Mouse (Mus musculus): ENCODE data around the gene Dmxl2. TPM values are rescaled to one million over a fixed set of nuclear protein-coding genes. Genes with fewer than 3 reads are reported as not detected.

Gene Dmxl2
- polyA plus RNA-seq, 1 experiment from 2014 or later, result 4.6 TPM

DNA sequence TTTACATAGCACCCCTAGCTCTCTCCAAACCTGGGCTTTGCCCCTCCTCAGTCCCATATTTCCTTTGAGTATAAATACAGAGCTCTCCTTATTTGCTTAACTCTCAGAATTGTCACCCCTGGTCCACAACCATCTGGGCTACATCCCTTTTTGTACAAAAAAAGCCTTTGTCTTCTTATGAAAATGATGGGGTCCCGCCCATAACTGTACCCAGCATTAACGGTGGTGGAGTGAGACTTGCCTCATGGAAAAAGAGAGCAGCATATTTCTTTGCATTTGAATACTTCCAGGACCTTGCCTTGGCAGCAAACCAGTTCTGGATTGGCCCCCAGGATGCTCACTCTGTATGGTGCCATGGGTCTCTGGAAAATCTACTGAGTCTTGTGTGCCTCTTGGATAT is 28.5 kb upstream of the Dmxl2 start:
- ATAC-seq (ENCODE audit: insufficient read depth) (no peak), DNase-seq (no peak)
- Histone ChIP-seq H3K4me2 (no peak overlapping the region), H3K4me1 (ENCODE audit: insufficient read depth) (0 out of 2 replicates have a peak, but pooled peaks cover 6% of the 10 kb centered on the region), H3K27me3 (ENCODE audit: insufficient read depth, low read length) (no peaks in the 10 kb centered on the region), H3K36me3 (ENCODE audit: insufficient read depth) (no peaks in the 10 kb centered on the region), H3K4me3 (ENCODE audit: low read depth, low read length) (no peak overlapping the region), H3K9ac (no peak overlapping the region), H3K9me3 (ENCODE audit: low read depth, low read length) (no peaks in the 10 kb centered on the region), H3K27ac (ENCODE audit: low read depth) (no peak overlapping the region)
- WGBS, result 82% methylated on average over 2 of the region's 2 CpGs
- no peak for TF ChIP-seq CTCF (IDR thresholded peaks at IDR 0.05; ENCODE audit: low read depth)

DNA sequence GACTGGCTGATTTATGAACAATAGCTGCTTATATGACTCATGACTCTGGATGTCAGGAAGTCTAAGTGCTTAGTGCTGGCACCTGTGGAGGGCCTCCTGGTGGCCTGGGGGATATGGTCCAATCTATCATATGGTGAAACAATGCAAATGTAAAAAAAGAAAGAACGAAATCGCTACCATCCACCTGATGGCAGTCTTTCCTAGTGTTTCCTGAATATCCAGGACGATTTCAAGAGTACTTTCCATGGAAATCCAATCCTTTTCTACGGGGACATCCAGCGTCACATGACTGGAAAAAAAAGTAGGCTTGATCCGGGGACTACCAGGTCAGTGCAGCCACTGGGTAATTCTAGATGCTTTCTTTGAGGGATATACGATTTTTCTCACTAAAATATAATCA is 26.3 kb upstream of the Dmxl2 start:
- Histone ChIP-seq H3K27me3 (ENCODE audit: insufficient read depth, low read length) (no peaks in the 10 kb centered on the region), H3K4me2 (no peak overlapping the region), H3K27ac (ENCODE audit: low read depth) (no peak overlapping the region), H3K9ac (no peak overlapping the region), H3K9me3 (ENCODE audit: low read depth, low read length) (no peaks in the 10 kb centered on the region), H3K4me1 (ENCODE audit: insufficient read depth) (no peaks in the 10 kb centered on the region), H3K36me3 (ENCODE audit: insufficient read depth) (no peaks in the 10 kb centered on the region), H3K4me3 (ENCODE audit: low read depth, low read length) (no peak overlapping the region)
- TF ChIP-seq CTCF (IDR thresholded peaks at IDR 0.05; ENCODE audit: low read depth), result no peak
- ATAC-seq (ENCODE audit: insufficient read depth) (no peak), DNase-seq (no peak)
- 68% methylated on average over 7 of the region's 7 CpGs for WGBS

DNA sequence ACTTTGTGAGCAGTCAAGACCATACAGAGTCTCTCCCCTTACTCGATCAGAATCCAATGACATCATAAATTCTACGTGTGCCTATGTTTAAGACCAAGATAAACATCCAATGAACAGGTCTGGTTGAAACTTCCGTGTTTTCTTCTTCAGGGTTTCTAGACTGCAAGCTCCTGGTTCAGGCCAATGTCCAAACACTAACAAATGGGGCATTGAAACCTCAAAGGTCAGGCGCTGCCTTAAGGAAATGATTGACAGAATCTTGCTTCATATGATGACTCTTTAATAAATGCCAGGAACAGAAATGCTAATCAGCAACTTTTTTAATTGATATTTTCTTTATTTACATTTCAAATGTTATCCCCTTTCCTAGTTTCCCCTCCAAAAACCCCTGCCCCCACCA is 18.9 kb upstream of the Dmxl2 start:
- Histone ChIP-seq H3K9ac (no peak overlapping the region), H3K4me2 (no peak overlapping the region), H3K27ac (ENCODE audit: low read depth) (no peak overlapping the region), H3K4me3 (ENCODE audit: low read depth, low read length) (no peak overlapping the region), H3K36me3 (ENCODE audit: insufficient read depth) (no peaks in the 10 kb centered on the region), H3K27me3 (ENCODE audit: insufficient read depth, low read length) (no peaks in the 10 kb centered on the region), H3K4me1 (ENCODE audit: insufficient read depth) (no peaks in the 10 kb centered on the region), H3K9me3 (ENCODE audit: low read depth, low read length) (no peaks in the 10 kb centered on the region)
- 68% methylated on average over 4 of the region's 4 CpGs for WGBS
- ATAC-seq (ENCODE audit: insufficient read depth) (no peak), DNase-seq (no peak)
- no peak for TF ChIP-seq CTCF (IDR thresholded peaks at IDR 0.05; ENCODE audit: low read depth)

DNA sequence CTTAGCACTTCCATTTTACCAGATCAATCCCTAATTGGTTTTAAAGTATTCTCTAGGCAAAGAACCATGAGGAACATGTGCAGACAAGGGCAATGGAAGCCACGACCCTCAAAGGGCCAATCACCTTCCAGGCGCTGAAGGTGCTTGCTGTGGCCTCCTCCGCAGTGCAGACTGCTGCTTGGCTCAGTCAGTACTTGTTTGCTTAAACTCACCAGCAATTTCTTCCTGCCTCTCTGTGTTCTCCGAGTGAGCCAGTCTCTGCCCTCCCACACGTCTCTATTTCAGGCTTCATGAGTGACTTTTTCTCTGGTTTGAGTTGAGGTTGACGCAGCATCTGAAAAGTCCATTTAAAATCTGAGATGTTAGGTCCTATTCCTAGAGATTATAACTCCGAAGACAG is 17.5 kb upstream of the Dmxl2 start:
- Histone ChIP-seq H3K9me3 (ENCODE audit: low read depth, low read length) (no peaks in the 10 kb centered on the region), H3K27ac (ENCODE audit: low read depth) (no peak overlapping the region), H3K9ac (no peak overlapping the region), H3K4me1 (ENCODE audit: insufficient read depth) (no peaks in the 10 kb centered on the region), H3K4me3 (ENCODE audit: low read depth, low read length) (no peak overlapping the region), H3K36me3 (ENCODE audit: insufficient read depth) (no peaks in the 10 kb centered on the region), H3K27me3 (ENCODE audit: insufficient read depth, low read length) (no peaks in the 10 kb centered on the region), H3K4me2 (no peak overlapping the region)
- no peak for TF ChIP-seq CTCF (IDR thresholded peaks at IDR 0.05; ENCODE audit: low read depth)
- no peak for DNase-seq
- no peak for ATAC-seq (ENCODE audit: insufficient read depth)
- WGBS, result 52% methylated on average over 7 of the region's 7 CpGs

DNA sequence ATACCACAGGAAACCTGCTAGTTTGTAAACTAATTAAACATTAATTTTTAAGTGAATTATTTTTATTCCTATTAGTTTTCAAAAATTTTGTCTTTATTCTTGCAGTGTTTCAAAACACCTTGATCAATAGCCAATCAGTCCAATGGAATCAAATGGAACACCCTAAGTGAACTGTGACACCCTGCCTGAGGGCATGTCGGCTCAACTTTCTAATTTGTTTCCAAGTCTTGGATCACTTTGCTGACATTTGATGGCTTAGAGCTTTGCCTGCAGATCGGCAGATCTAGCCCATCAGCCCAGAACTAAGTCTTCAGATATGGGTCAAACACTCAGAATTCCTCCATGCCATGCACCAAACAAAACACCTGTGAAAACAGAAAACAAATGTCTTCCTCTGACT is 14.6 kb upstream of the Dmxl2 start:
- H3K36me3 ChIP-seq (ENCODE audit: insufficient read depth), result no peaks in the 10 kb centered on the region
- no peak overlapping the region for H3K4me3 ChIP-seq (ENCODE audit: low read depth, low read length)
- no peaks in the 10 kb centered on the region for H3K27me3 ChIP-seq (ENCODE audit: insufficient read depth, low read length)
- ATAC-seq (ENCODE audit: insufficient read depth), result no peak
- no peaks in the 10 kb centered on the region for H3K4me1 ChIP-seq (ENCODE audit: insufficient read depth)
- no peak overlapping the region for H3K27ac ChIP-seq (ENCODE audit: low read depth)
- TF ChIP-seq CTCF (IDR thresholded peaks at IDR 0.05; ENCODE audit: low read depth), result no peak
- no peak overlapping the region for H3K4me2 ChIP-seq
- 70% methylated on average over 2 of the region's 2 CpGs for WGBS
- DNase-seq, result no peak
- no peaks in the 10 kb centered on the region for H3K9me3 ChIP-seq (ENCODE audit: low read depth, low read length)
- H3K9ac ChIP-seq, result no peak overlapping the region

DNA sequence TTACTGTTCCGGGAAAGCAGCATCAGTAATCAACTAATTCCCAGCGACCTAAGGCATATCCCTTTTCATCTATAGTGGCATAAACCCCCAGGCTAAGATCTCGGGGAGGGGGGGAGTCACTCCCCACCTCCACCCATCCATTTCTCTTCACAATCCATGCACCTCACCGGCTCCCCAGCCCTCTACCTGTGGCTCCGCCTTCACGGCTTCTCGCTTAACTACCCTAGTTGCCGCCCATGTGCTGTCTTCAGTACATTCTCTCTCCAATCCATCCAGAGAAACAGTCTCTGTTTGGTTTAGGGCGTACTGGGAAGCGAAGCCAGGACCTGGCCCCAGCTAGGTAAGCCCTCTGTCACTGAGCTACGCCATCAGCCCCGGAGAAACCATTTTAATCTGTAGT is 1.4 kb upstream of the Dmxl2 start:
- H3K27ac ChIP-seq (ENCODE audit: low read depth), result no peak overlapping the region
- H3K4me2 ChIP-seq, result peak overlapping the region; percentile 98; the same call in 1 of the 2 replicates
- no peaks in the 10 kb centered on the region for H3K9me3 ChIP-seq (ENCODE audit: low read depth, low read length)
- no peak for DNase-seq
- H3K27me3 ChIP-seq (ENCODE audit: insufficient read depth, low read length), result peaks cover 22% of the 10 kb centered on the region; the same call in 1 of the 2 replicates
- no peak overlapping the region for H3K9ac ChIP-seq
- no peak overlapping the region; the same call in 1 of the 2 replicates for H3K4me3 ChIP-seq (ENCODE audit: low read depth, low read length)
- no peaks in the 10 kb centered on the region for H3K36me3 ChIP-seq (ENCODE audit: insufficient read depth)
- no peak for TF ChIP-seq CTCF (IDR thresholded peaks at IDR 0.05; ENCODE audit: low read depth)
- no peaks in the 10 kb centered on the region for H3K4me1 ChIP-seq (ENCODE audit: insufficient read depth)
- ATAC-seq (ENCODE audit: insufficient read depth), result no peak
- 11% methylated on average over 12 of the region's 12 CpGs for WGBS

DNA sequence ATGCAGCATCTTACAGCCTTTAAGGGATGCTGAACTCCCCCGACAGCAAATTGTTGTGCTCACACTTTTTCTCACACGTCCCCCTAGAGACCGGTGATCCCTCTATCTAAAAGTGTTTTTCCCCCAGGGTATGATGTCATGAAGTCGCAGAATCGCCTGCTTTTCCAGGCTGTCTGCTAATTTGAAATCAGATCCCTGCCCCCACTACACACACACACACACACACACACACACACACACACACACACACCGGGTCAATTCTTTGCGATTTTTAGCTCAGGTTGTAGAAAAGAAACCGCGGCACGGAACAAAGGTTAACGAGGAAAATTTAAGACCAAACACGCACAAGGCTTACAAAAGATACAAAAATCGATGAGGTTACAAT is 677 bp upstream of the Dmxl2 start:
- peaks cover 22% of the 10 kb centered on the region; the same call in 1 of the 2 replicates for H3K27me3 ChIP-seq (ENCODE audit: insufficient read depth, low read length)
- ATAC-seq (ENCODE audit: insufficient read depth) (no peak), DNase-seq (no peak)
- H3K9me3 ChIP-seq (ENCODE audit: low read depth, low read length), result no peaks in the 10 kb centered on the region
- no peak overlapping the region for H3K27ac ChIP-seq (ENCODE audit: low read depth)
- H3K4me1 ChIP-seq (ENCODE audit: insufficient read depth), result no peaks in the 10 kb centered on the region
- TF ChIP-seq CTCF (IDR thresholded peaks at IDR 0.05; ENCODE audit: low read depth), result no peak
- WGBS, result 4% methylated on average over 13 of the region's 13 CpGs
- peak overlapping the region; percentile 65 for H3K4me3 ChIP-seq (ENCODE audit: low read depth, low read length)
- peak overlapping the region; percentile 98 for H3K4me2 ChIP-seq
- H3K36me3 ChIP-seq (ENCODE audit: insufficient read depth), result no peaks in the 10 kb centered on the region
- H3K9ac ChIP-seq, result no peak overlapping the region
